Mouse (Mus musculus): ENCODE measurements around the gene Pcgf6. TPM values are rescaled to one million over a fixed set of nuclear protein-coding genes. Genes with fewer than 3 reads are reported as not detected.

Gene Pcgf6
- polyA plus RNA-seq, 1 experiment from 2014 or later: 38.1 TPM

DNA sequence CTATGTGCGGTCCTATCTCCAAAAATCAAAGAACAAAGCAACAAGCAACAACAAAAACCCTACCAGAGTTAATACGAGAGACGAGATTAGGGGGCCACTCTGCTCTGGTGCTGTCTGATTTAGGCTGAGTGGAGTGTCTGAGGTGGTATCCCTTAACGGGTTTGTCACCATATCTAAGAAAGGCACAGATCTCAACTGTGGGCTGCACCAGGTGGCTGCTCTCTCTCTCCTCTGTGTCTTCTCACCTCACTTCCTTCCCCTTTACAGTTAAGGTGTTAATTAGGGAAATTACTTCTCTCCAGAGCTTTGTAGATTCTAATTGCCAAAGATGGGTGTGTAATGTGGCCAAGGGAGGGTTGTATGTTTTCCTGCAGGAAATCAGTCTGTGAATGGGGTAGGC, 28.0 kb downstream of the Pcgf6 start:
- H3K9ac ChIP-seq (replicated peaks; ENCODE audit: low read length): no peak overlapping the region
- no peaks in the 10 kb centered on the region for H3K4me1 ChIP-seq (ENCODE audit: control insufficient read depth, insufficient read depth, low read length)
- 87% methylated on average over 4 of the region's 4 CpGs for WGBS
- H3K4me2 ChIP-seq (ENCODE audit: low read depth, low read length): no peak overlapping the region
- 0 out of 2 replicates have a peak, but pooled peaks cover 2% of the 10 kb centered on the region for H3K27me3 ChIP-seq (ENCODE audit: control insufficient read depth, insufficient read depth, low read length)
- no peaks in the 10 kb centered on the region for H3K9me3 ChIP-seq (replicated peaks; ENCODE audit: control insufficient read depth, low read length)
- ATAC-seq (replicated peaks; ENCODE audit: insufficient number of reproducible peaks, low FRiP score, low TSS enrichment, low read depth) (no peak), DNase-seq (ENCODE audit: low spot score) (no peak)
- H3K27ac ChIP-seq (replicated peaks; ENCODE audit: low read depth, low read length): no peak overlapping the region
- no peak overlapping the region for H3K4me3 ChIP-seq (ENCODE audit: low read depth, low read length)
- no peaks in the 10 kb centered on the region for H3K36me3 ChIP-seq (replicated peaks; ENCODE audit: control insufficient read depth, insufficient read depth, low read depth, low read length)

DNA sequence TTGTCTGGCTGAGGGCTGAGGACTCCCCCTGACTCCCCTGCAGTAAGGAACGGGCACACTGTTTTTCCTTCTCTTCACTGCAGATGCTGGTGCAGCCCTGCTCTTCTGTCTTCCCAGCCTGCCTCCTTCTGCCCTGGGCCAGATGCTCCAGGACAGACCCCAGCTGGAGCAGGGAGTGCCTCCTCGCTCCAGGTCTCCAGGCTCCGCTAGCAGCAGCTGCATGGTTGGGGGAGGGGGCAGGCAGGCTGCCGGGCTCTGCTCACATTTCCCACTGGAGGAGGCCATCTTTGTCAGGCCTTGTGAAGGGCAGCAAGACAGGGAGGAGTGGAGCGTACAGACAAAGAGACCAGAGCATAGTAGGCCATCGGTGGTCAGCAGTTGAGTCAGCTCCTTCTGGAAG, 31.4 kb downstream of the Pcgf6 start:
- Histone ChIP-seq H3K9me3 (replicated peaks; ENCODE audit: control insufficient read depth, low read length) (no peaks in the 10 kb centered on the region), H3K9ac (replicated peaks; ENCODE audit: low read length) (no peak overlapping the region; the same call in 1 of the 2 replicates), H3K27me3 (ENCODE audit: control insufficient read depth, insufficient read depth, low read length) (peaks cover 22% of the 10 kb centered on the region), H3K4me1 (ENCODE audit: control insufficient read depth, insufficient read depth, low read length) (peaks cover 4% of the 10 kb centered on the region; the same call in 1 of the 2 replicates), H3K4me3 (ENCODE audit: low read depth, low read length) (no peak overlapping the region), H3K4me2 (ENCODE audit: low read depth, low read length) (no peak overlapping the region), H3K27ac (replicated peaks; ENCODE audit: low read depth, low read length) (no peak overlapping the region), H3K36me3 (replicated peaks; ENCODE audit: control insufficient read depth, insufficient read depth, low read depth, low read length) (no peaks in the 10 kb centered on the region; the same call in 1 of the 2 replicates)
- ATAC-seq (replicated peaks; ENCODE audit: insufficient number of reproducible peaks, low FRiP score, low TSS enrichment, low read depth): peak; percentile 44; the same call in 1 of the 2 replicates
- peak; percentile 39 for DNase-seq (ENCODE audit: low spot score)
- WGBS: 19% methylated on average over 6 of the region's 6 CpGs

DNA sequence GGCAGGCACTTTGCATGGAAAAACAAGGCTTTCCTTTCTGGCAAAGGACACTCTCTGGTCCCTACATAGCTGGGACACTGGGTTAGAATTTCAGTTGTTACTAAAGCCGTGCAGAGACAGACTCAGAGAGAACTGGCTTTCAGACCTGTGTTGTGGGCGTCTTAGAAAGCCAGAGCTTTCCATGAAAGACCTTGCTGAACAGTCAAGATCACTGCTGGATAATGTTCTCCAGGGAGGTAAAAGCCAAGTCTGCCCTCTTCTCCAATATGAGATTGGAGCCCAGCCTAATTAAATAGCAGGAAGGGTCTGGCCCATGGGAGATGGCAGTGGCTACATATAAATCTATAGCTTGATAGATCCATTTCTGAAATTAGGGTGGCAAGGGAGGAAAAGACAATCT, 32.4 kb downstream of the Pcgf6 start:
- Histone ChIP-seq H3K27ac (replicated peaks; ENCODE audit: low read depth, low read length) (no peak overlapping the region), H3K27me3 (ENCODE audit: control insufficient read depth, insufficient read depth, low read length) (peaks cover 32% of the 10 kb centered on the region), H3K9me3 (replicated peaks; ENCODE audit: control insufficient read depth, low read length) (no peaks in the 10 kb centered on the region), H3K4me2 (ENCODE audit: low read depth, low read length) (no peak overlapping the region), H3K4me1 (ENCODE audit: control insufficient read depth, insufficient read depth, low read length) (peaks cover 4% of the 10 kb centered on the region; the same call in 1 of the 2 replicates), H3K4me3 (ENCODE audit: low read depth, low read length) (no peak overlapping the region), H3K9ac (replicated peaks; ENCODE audit: low read length) (0 out of 2 replicates have a peak overlapping the region, but pooled peaks have one; percentile 22), H3K36me3 (replicated peaks; ENCODE audit: control insufficient read depth, insufficient read depth, low read depth, low read length) (no peaks in the 10 kb centered on the region; the same call in 1 of the 2 replicates)
- WGBS: 29% methylated on average over 2 of the region's 2 CpGs
- DNase-seq (ENCODE audit: low spot score) (no peak), ATAC-seq (replicated peaks; ENCODE audit: insufficient number of reproducible peaks, low FRiP score, low TSS enrichment, low read depth) (no peak)

DNA sequence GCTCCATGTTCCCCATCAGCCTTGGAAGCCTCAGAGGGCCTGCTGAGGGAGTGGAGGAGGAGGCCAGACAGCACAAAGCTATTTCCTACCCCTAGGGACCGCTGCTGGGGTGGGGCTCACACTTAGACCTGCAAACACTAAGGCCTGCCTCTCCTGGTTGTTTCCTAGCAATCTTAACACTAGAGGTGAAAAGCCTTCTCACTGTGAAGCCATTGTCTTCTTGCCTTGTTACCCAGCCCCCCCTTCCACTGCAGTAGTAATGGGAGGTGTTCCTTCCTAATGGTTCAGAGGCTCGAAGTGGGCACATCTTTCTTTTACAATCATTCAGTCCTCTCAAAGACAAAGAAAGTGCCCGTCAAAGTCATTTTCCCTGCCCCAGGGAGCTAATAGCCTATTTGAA, 32.9 kb downstream of the Pcgf6 start:
- H3K9ac ChIP-seq (replicated peaks; ENCODE audit: low read length): 0 out of 2 replicates have a peak overlapping the region, but pooled peaks have one; percentile 22

DNA sequence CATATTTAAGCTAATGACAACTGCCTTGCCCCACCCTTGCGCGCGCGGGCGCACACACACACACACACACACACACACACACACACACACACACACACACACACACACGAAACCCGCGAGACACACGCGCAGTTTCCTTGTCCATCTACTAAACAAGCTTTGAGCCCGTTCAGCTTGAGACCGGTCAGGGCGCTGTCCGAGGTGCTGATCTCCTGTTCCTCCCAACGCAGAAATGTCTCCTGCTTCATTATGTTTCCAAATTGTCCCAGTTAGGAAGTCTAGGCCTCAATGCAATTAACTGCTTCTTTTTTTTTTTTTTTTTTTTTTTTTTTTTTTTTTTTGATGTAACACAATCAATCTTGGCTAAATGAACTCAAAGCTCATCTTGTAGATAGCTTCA, 34.2 kb downstream of the Pcgf6 start:
- WGBS: under 1% methylated on average over 15 of the region's 15 CpGs
- peaks cover 41% of the 10 kb centered on the region for H3K27me3 ChIP-seq (ENCODE audit: control insufficient read depth, insufficient read depth, low read length)

More for the DNA sequence above, 32.9 kb downstream of the Pcgf6 start:
- Histone ChIP-seq H3K27me3 (ENCODE audit: control insufficient read depth, insufficient read depth, low read length) (peaks cover 37% of the 10 kb centered on the region), H3K36me3 (replicated peaks; ENCODE audit: control insufficient read depth, insufficient read depth, low read depth, low read length) (no peaks in the 10 kb centered on the region; the same call in 1 of the 2 replicates), H3K4me3 (ENCODE audit: low read depth, low read length) (no peak overlapping the region), H3K4me2 (ENCODE audit: low read depth, low read length) (no peak overlapping the region), H3K4me1 (ENCODE audit: control insufficient read depth, insufficient read depth, low read length) (peaks cover 4% of the 10 kb centered on the region; the same call in 1 of the 2 replicates), H3K27ac (replicated peaks; ENCODE audit: low read depth, low read length) (no peak overlapping the region), H3K9me3 (replicated peaks; ENCODE audit: control insufficient read depth, low read length) (no peaks in the 10 kb centered on the region)
- ATAC-seq (replicated peaks; ENCODE audit: insufficient number of reproducible peaks, low FRiP score, low TSS enrichment, low read depth): no peak
- WGBS: 4% methylated on average over 3 of the region's 3 CpGs
- DNase-seq (ENCODE audit: low spot score): no peak

DNA sequence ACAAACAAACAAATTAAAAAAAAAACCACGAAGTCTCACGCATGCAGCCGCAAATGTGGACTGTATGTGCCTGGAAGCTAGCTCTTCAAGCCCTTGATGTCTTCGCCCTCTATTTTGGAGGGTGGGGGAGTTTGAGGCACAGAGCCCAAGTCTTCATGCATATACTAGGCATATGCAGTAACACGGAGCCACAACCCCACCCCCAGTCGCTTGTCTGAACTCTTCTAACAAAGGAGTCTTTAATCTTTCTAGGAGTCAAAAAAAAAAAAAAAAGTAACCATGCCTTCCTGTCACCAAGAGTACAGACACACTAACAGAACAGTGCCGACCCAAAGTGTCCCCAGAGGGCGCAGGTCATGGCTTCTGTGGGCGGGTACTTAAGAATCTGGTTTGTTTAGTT, 34.7 kb downstream of the Pcgf6 start:
- Histone ChIP-seq H3K4me1 (ENCODE audit: control insufficient read depth, insufficient read depth, low read length) (peaks cover 4% of the 10 kb centered on the region; the same call in 1 of the 2 replicates), H3K9ac (replicated peaks; ENCODE audit: low read length) (no peak overlapping the region), H3K9me3 (replicated peaks; ENCODE audit: control insufficient read depth, low read length) (no peaks in the 10 kb centered on the region), H3K27ac (replicated peaks; ENCODE audit: low read depth, low read length) (no peak overlapping the region), H3K27me3 (ENCODE audit: control insufficient read depth, insufficient read depth, low read length) (peaks cover 41% of the 10 kb centered on the region), H3K4me3 (ENCODE audit: low read depth, low read length) (peak overlapping the region; percentile 43), H3K36me3 (replicated peaks; ENCODE audit: control insufficient read depth, insufficient read depth, low read depth, low read length) (no peaks in the 10 kb centered on the region; the same call in 1 of the 2 replicates), H3K4me2 (ENCODE audit: low read depth, low read length) (no peak overlapping the region)
- 2% methylated on average over 9 of the region's 9 CpGs for WGBS
- ATAC-seq (replicated peaks; ENCODE audit: insufficient number of reproducible peaks, low FRiP score, low TSS enrichment, low read depth) (no peak), DNase-seq (ENCODE audit: low spot score) (no peak)

More for the DNA sequence above, 34.2 kb downstream of the Pcgf6 start:
- no peak for ATAC-seq (replicated peaks; ENCODE audit: insufficient number of reproducible peaks, low FRiP score, low TSS enrichment, low read depth)
- Histone ChIP-seq H3K4me2 (ENCODE audit: low read depth, low read length) (no peak overlapping the region), H3K4me1 (ENCODE audit: control insufficient read depth, insufficient read depth, low read length) (peaks cover 4% of the 10 kb centered on the region; the same call in 1 of the 2 replicates), H3K4me3 (ENCODE audit: low read depth, low read length) (no peak overlapping the region), H3K27ac (replicated peaks; ENCODE audit: low read depth, low read length) (no peak overlapping the region), H3K9me3 (replicated peaks; ENCODE audit: control insufficient read depth, low read length) (no peaks in the 10 kb centered on the region), H3K36me3 (replicated peaks; ENCODE audit: control insufficient read depth, insufficient read depth, low read depth, low read length) (no peaks in the 10 kb centered on the region; the same call in 1 of the 2 replicates), H3K9ac (replicated peaks; ENCODE audit: low read length) (no peak overlapping the region)
- DNase-seq (ENCODE audit: low spot score): peak; percentile 94

DNA sequence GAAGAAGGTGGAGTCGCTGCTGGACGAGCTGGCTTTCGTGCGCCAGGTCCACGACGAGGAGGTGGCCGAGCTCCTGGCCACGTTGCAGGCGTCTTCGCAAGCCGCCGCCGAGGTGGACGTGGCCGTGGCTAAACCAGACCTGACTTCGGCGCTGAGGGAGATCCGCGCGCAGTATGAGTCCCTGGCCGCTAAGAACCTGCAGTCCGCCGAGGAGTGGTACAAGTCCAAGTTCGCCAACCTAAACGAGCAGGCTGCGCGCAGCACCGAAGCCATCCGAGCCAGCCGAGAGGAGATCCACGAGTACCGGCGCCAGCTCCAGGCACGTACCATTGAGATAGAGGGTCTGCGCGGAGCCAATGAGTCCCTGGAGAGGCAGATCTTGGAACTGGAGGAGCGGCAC, 35.3 kb downstream of the Pcgf6 start:
- Histone ChIP-seq H3K9ac (replicated peaks; ENCODE audit: low read length) (peak overlapping the region; percentile 34), H3K36me3 (replicated peaks; ENCODE audit: control insufficient read depth, insufficient read depth, low read depth, low read length) (no peaks in the 10 kb centered on the region; the same call in 1 of the 2 replicates), H3K27me3 (ENCODE audit: control insufficient read depth, insufficient read depth, low read length) (peaks cover 41% of the 10 kb centered on the region), H3K4me3 (ENCODE audit: low read depth, low read length) (peak overlapping the region; percentile 43), H3K27ac (replicated peaks; ENCODE audit: low read depth, low read length) (peak overlapping the region; percentile 31; the same call in 1 of the 2 replicates), H3K4me1 (ENCODE audit: control insufficient read depth, insufficient read depth, low read length) (peaks cover 4% of the 10 kb centered on the region; the same call in 1 of the 2 replicates), H3K9me3 (replicated peaks; ENCODE audit: control insufficient read depth, low read length) (no peaks in the 10 kb centered on the region), H3K4me2 (ENCODE audit: low read depth, low read length) (peak overlapping the region; percentile 81)
- ATAC-seq (replicated peaks; ENCODE audit: insufficient number of reproducible peaks, low FRiP score, low TSS enrichment, low read depth): no peak
- under 1% methylated on average over 37 of the region's 37 CpGs for WGBS
- no peak for DNase-seq (ENCODE audit: low spot score)

All from embryonic facial prominence, embryonic 11.5 days (tissue).